Mouse (Mus musculus) layer of hippocampus, adult 18-20 months (tissue): ENCODE data around the gene Il23a. TPM values are rescaled to one million over a fixed set of nuclear protein-coding genes. Genes with fewer than 3 reads are reported as not detected.
"Not testable (repeated sequence)": the region's sequence is repeated elsewhere in the genome, so short reads cannot be mapped to it uniquely, and the experiment has no call there.

Experiments
- DNase-seq, 2 experiments: peaks; one replicate each; pipeline ENCODE4 v3.0.0; 2022; ENCODE audit warnings: low spot score in 2 of 2
- total RNA-seq, 2 experiments: library from RNA; stranded (reverse); gene quantifications; 2 replicates each; pipeline ENCODE4 v1.2.3; 2021

The Il23a gene
- total RNA-seq, 2 experiments from 2014 or later = not detected

DNA sequence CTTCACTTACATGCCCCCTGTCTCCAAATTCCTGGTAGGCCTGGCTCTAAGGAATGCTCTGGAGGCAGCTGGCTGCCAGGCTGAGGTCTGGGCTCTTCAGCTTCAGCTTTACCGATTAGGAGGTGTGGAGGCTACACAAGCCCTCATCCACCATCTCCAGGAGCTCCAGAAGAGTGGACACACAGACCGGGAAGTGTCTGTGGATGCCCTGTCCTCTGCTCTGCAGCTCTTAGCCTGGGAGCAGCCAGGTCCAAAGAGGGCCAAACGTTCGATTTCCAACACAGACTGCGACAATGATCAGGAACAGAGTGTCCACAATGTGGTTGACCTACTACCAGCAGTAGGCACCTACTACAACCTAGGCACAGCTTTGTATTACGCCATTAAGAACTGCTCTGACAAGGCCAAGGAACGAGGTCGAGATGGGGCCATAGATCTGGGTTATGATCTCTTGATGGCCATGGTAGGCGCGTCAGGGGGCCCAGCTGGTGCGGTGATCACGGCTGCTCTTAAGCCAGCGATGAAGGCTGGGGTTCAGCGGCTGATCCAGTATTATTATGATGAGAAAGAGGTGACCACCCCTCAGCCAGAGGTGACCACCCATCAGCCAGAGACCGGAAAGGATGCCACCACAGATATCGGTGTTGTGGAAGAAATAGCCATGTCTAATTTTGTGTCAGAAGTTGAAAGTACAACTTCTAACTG, 29.2 kb downstream of the Il23a start:
- no peak for DNase-seq

DNA sequence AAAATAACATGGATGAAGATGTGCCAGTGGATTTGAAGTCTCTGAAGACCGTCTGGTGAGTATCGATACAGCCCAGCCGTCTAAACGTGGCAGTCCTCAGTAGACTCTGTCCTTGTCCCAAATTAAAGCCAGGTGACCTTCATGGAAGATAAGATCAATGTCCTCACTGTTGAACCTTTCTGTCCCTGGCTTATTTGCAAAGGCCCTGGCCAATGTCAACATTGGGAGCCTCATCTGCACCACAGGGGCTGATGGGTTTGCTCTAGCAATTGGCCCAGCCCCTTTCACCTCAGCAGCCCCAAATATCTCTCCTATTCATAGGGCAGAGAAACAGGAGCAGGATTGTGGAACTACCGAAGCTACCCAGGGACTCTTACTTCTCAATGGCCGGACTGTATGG, 30.2 kb downstream of the Il23a start, which contains the start of gene Apof:
Gene Apof, plus strand, starts transcription at position 301 of the 400 bp plus-strand sequence.
- DNase-seq = no peak

DNA sequence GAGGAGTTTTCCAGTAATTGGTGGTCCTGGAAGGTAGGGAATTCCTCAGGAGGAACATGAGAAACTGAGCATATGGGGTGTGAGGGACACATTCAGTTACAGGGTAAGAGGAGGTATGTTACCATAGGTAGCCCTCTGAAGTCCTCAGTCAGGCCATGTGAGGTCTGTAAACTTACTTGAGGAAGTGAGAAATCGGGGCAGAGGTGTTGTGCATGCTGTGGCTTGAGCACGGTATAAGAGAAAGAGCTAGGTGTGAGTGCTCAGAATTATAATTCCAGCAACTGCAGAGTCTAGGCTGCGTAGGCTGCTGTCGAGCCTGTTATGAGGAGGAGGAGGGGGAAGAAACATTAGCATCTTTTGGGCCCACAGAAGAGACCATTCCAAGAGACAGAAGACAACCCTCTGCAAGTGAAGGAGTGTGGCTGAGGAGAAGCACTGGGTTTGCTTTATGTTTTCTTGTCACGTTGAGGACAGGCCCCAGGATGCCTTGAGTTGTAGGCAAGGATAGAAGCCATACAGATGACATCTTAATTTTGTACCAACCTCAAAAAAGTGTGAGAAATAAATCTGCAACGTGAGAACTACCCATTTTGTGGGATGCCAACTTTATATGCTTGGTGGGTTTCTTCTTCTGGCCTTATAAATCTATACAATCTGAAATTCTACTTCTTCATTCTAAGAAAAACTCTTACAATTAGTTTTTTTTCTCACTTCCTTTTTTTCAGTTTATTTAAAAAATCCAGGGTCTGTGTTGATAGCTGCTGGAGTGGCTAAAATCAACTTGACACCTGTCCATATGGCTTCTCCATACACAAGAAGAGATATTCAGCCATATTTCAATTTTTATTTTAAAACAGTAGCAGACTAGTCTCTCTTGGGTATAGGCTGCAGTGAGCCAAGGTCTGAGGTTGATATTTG, 34.9 kb downstream of the Il23a start:
- no peak for DNase-seq

DNA sequence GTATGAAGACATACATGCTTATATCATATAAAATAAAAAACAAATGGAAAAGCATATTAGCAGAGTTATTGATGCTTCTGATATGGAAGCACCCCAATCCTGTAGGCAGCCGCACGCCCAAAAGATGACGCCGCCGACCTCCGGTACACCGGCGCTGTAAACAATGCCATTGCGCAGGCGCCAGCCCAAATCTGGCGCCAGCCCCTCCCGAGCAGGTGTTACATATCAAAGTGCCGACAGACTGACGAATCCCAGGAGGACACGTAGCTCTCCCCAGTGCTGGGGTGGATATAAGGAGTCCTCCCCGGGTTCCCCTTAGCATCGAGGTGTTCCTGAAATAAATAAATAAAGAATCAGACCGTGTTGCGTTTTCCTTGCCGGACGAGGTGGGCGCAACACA, 36.3 kb downstream of the Il23a start:
- no peak for DNase-seq

DNA sequence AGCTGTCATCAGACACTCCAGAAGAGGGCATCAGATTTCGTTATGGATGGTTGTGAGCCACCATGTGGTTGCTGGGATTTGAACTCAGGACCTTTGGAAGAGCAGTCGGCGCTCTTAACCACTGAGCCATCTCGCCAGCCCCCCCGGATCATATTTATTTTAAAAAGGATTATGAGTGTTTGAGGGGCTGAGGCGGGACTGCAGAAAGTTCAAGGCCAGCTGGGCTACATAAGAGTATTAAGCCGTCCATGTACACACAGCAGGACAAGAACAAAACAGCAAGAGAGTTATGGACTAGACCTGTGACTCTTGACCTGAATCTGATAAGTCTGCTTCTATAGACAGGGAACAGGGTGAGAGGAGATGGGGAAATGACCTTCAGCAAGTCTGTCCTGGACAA, 38.2 kb downstream of the Il23a start:
- not testable (repeated sequence) for DNase-seq

DNA sequence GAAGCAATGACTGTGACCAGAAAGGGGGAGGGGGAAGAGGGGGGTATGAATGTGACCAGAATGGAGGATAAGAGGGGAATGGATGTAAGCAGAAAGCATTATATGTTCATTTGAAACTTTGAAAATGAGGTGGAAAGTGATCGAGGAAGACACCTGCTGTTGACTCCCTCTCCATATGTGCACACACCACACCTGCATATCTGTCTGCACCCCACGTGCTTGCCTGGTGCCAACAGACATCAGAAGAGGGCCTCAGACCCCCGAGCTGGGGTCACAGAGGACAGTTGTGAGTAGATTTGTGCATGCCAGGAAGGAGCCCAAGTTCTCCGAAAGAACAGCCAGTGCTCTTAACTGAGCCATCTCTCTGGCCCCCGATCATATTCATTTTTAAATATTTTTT, 38.6 kb downstream of the Il23a start:
- no peak for DNase-seq

DNA sequence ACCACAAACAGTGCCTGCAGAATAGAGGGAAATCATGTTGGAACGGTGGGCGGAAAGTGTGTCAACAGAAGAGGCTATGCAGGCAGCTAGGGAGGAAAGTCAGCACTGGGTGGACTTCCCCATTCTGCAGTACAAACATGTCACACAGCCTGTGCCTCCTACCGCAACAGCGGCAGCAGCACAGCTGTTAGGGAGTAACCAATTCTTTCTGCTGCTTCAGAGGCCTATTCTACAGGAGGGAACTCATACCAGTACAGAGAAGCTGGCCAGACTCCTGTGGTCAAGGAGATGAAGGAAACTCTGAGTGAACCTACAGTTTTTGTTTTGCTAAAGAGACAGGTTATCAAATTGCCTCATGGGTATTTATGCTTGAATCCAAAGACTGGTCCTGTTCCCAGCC, 39.6 kb downstream of the Il23a start:
- DNase-seq = no peak

DNA sequence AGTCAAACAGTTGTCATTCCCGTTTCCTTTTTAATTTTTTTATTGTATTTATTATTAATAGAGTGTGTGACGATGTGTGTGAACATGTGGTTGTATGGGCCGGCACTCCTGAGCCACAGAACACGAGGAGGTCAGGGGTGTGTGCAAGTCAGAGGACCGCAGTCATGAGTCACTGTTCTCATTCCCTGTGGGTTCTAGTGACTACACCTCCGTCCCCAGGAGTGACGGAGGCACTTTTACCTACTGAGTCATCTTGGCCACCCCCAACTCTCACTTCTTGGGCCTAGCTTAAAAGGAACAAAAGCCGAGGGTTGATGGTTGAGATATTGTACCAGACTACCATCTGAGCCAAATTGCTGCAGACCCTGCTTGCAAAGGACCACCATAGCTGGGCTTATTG, 42.2 kb downstream of the Il23a start:
- DNase-seq = no peak

DNA sequence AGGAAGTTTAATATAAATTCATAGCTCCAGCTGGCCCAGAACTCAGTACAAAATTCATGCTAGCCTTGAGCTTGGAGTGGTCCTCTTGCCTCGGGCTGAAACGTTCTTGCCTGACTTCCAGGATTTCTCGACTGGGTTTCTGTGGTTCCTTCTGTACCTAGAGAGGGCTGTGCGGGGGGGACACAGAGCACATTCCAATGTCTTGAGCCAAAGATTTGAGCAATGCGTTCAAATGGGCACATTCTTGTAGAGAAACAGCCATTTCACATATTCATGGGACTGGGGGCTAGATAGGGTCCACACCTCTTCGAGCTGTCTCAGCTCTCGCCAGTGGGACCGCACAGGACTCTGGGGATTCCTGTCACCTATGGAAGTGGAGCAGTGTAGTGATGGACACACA, 42.6 kb downstream of the Il23a start:
- no peak for DNase-seq

DNA sequence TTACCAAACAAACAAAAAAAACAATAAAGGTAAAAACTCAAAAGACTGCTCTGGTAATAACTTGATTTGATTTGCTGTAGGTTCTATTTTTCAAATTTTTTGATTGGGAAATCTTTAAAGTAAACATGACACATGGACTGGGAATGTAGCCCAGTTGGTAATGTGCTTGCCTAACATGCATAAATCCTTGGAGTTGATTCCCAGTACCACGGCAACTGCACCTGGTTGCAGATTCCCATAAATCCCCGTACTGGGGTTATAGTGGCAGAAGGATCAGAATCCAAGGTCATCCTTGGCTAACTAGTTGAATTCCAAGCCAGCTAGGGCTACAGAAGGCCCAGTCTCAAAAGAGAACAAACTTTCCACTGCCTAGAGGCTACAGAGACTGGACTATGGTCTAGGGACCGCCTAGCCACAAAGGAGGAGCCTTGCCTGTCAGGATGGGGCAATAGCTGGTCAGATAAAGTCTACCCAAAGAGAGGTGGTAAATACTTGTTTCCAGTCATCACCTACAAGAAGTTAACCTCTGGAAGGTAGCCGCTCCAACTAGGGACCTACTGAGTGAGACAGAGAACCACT, 44.8 kb downstream of the Il23a start, which contains the start of gene Apon:
Gene Apon, plus strand, starts transcription at position 420 of the 579 bp plus-strand sequence.
- no peak for DNase-seq

DNA sequence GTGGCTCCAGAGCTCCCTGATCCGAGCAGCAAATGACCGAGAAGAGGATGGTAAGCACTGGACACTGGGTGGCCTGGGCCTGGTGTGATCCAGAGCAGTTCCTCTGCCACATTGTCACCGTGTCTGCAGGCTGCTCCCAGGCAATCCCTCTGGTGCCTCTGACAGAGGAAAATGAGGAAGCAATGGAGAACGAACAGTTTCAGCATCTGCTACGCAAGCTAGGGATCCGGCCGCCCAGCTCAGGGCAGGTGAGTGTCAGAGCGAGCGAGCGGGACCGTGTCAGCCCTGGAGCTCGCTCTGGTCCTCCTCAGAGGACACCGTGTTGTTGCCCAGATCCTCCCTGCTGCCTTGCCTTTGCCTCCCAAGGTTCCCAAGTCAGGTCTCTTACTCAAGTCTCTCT, 48.0 kb downstream of the Il23a start:
- DNase-seq = no peak

DNA sequence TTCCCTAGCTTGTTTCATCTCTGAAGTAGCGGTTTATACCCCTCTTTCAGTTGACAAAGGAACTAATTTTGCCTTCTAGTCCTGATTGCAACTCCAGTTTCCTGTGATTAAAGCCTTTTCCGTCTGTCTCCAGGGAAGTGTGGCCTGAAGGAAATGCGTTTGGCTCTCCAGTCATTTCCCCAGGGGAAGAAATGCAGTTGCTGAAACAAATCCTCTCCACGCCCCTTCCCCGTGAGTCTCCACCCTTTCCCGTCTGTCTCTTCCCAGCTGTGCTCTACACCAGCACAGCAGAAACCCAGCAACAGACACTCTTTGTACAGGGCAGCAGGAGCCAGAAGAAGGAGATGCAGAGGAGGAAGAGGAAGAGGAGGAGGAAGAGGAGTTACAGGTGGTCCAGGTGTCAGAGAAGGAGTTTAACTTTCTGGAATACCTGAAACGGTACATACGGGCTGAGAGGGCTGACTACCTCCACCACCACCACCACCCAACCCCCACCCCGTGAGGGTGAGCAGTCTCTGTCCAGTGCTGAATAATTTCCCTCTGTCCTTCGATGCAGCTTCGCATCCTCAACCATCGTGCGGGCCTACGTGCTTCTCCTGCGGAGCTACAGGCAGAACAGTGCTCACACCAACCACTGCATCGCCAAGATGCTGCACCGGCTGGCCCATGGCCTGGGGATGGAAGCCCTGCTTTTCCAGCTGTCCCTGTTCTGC, 51.4 kb downstream of the Il23a start:
- DNase-seq = no peak

Other genes starting within 250 kb of the Il23a start
- gene Ptges3, start 239.8 kb downstream of the Il23a start, total RNA-seq = 100 to 1,000 TPM; 146 to 153 TPM
- 1,000 to 10,000 TPM; 1,726 to 1,851 TPM for gene Atp5b, start 215.5 kb downstream of the Il23a start, total RNA-seq
- 10 to 100 TPM; 39.6 to 41.9 TPM for gene Baz2a, start 207.2 kb downstream of the Il23a start, total RNA-seq
- 10 to 100 TPM; 12.9 to 15.3 TPM for gene Rbms2, start 118.5 kb downstream of the Il23a start, total RNA-seq
- 10 to 100 TPM; 19.6 to 19.7 TPM for gene Gls2, start 104.3 kb downstream of the Il23a start, total RNA-seq
- gene Spryd4, start 86.9 kb downstream of the Il23a start, total RNA-seq = 10 to 100 TPM; 10.1 to 10.2 TPM
- gene Mip, start 72.9 kb downstream of the Il23a start, total RNA-seq = not detected
- 1 to 10 TPM; 4.1 to 4.6 TPM for gene Timeless, start 66.7 kb downstream of the Il23a start, total RNA-seq
- gene Apon, start 44.7 kb downstream of the Il23a start, total RNA-seq = not detected
- gene Apof, start 30.1 kb downstream of the Il23a start, total RNA-seq = not detected
- 10 to 100 TPM; 32.0 to 32.1 TPM for gene Stat2, start 28.2 kb downstream of the Il23a start, total RNA-seq
- 10 to 100 TPM; 12.9 to 13.2 TPM for gene Pan2, start 4.6 kb upstream of the Il23a start, total RNA-seq
- 10 to 100 TPM; 79.5 to 88.1 TPM for gene Cnpy2, start 23.7 kb upstream of the Il23a start, total RNA-seq
- 100 to 1,000 TPM; 227 to 229 TPM for gene Cs, start 39.0 kb upstream of the Il23a start, total RNA-seq
- 10 to 100 TPM; 49.5 to 49.7 TPM for gene Coq10a, start 70.2 kb upstream of the Il23a start, total RNA-seq
- gene Ankrd52, start 78.4 kb upstream of the Il23a start, total RNA-seq = 10 to 100 TPM; 45.4 to 49.6 TPM
- gene Slc39a5, start 102.5 kb upstream of the Il23a start, total RNA-seq = under 1 TPM in 1 of 2 experiments, not detected in 1; 0.37 TPM
- 10 to 100 TPM; 96.5 to 98.5 TPM for gene Nabp2, start 112.7 kb upstream of the Il23a start, total RNA-seq
- gene Rnf41, start 112.9 kb upstream of the Il23a start, total RNA-seq = 10 to 100 TPM; 74.0 to 76.8 TPM
- gene Smarcc2, start 160.5 kb upstream of the Il23a start, total RNA-seq = 100 to 1,000 TPM; 242 to 261 TPM
- 100 to 1,000 TPM; 526 to 539 TPM for gene Myl6, start 195.4 kb upstream of the Il23a start, total RNA-seq
- gene Myl6b, start 199.9 kb upstream of the Il23a start, total RNA-seq = 10 to 100 TPM; 20.7 to 21.2 TPM
- 1 to 10 TPM; 6.2 to 6.3 TPM for gene Esyt1, start 227.1 kb upstream of the Il23a start, total RNA-seq
- gene Zc3h10, start 249.0 kb upstream of the Il23a start, total RNA-seq = 10 to 100 TPM; 13.6 to 15.6 TPM